Mouse (Mus musculus) spleen, adult 2 months (tissue): ENCODE data around the gene Gmppb.

Experiments
- CTCF ChIP-seq: fragments of 200-500 bp; IDR thresholded peaks from 2 replicates; pipeline ENCODE4 v1.5.1; 2011; ENCODE audit warnings: mild to moderate bottlenecking, inconsistent platforms; ENCODE audit not compliant: insufficient read depth, insufficient read length, insufficient replicate concordance; ENCODE audit errors: extremely low read depth
- POLR2A ChIP-seq: fragments of 200-500 bp; IDR thresholded peaks from 2 replicates; pipeline ENCODE4 v1.6.1; 2011; ENCODE audit warnings: low read depth, low read length, inconsistent platforms

DNA sequence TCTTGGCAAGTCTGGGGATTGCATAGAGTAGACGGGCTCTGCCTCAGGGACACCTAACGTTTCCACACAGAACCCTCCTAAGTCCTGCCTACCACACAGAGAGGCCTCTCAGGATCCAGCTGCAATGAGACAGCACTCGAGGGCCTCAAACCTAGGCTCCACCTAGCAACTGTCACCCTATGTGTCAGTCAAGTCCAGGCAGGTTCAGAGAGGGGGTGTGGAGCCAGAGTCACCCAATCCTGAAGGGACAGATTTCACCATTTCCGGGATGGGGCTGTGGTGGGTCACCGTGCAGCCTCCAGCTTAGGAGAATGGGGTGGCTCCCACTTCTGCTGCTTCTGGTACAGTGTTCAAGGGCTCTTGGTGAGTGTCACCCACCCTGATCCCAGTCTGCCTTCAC is 31.1 kb downstream of the Gmppb start, which contains the start of gene Mst1:
- TF ChIP-seq POLR2A (no peak), CTCF (no peak)
